Mouse (Mus musculus) WW6 (cell line): ENCODE measurements at regions not wholly inside any gene's neighbourhood (a gene's known extent, or its start where the extent isn't known, plus 50 kb on each side); places are given as distances from the start of the nearest gene placed in this dataset.

Experiments used
- DNase-seq: peaks from one replicate; pipeline ENCODE4 v3.0.0-alpha.2; 2013; ENCODE audit warnings: low read depth, low spot score

- DNase-seq: no peak
Measured at GRCm38 (mm10) chr2:50942741-50943140, 206.2 kb downstream of the Rnd3 start.

- no peak for DNase-seq
Measured at GRCm38 (mm10) chr2:50932936-50933335, 216.0 kb downstream of the Rnd3 start.

DNA sequence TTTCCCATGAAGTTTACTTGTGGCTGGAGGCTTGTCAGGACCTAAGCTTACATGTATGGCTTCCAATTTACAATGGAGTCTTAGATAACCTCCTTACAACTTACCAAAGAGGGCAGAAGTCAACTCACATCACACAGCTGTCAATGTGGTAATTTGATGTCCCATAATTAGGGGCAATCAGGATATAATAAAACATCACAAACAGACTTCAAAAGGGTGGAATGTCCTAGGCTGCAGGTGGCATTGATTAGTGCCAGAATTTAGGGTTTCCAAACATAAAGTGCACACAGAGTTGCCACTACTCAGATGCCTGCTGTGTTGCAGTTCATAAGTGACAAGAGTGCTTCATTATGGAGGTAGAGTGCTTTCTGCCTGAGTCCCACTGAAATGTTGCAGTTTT lies 227.9 kb downstream of the Rnd3 start:
- no peak for DNase-seq

GRCm38 (mm10) chr2:50916323-50917221 lies 232.3 kb downstream of the Rnd3 start:
- no peak for DNase-seq

- no peak for DNase-seq
Measured at GRCm38 (mm10) chr2:50915149-50915548, 233.8 kb downstream of the Rnd3 start.

DNA sequence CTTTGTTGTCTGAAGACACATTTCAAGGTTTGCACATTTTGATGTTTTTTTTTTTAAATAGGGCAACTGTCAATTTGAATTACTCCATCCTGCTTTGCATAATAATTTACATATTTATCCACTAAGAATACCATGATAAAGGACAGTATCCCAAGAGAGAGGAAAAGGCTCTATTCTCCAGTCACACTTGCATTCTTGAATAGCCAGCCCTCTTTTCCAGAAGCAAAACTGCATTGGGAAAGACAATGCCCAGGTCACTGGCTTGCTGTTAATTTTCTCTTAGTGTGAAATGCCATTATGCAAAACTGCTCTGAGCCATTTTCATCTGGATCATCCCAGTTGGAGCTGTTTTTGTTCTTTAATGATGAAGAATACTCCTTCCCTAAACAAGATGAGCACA lies 234.7 kb downstream of the Rnd3 start:
- no peak for DNase-seq

- DNase-seq: no peak
Measured at GRCm38 (mm10) chr2:50908762-50909161, 240.1 kb downstream of the Rnd3 start.

GRCm38 (mm10) chr2:50902701-50903100 lies 246.2 kb downstream of the Rnd3 start:
- no peak for DNase-seq

GRCm38 (mm10) chr2:50902220-50902619 lies 246.7 kb downstream of the Rnd3 start:
- no peak for DNase-seq

GRCm38 (mm10) chr2:50888992-50889391 lies 259.9 kb downstream of the Rnd3 start:
- no peak for DNase-seq

- no peak for DNase-seq
Measured at GRCm38 (mm10) chr2:50887954-50888353, 261.0 kb downstream of the Rnd3 start.

GRCm38 (mm10) chr2:50885924-50886315 lies 263.0 kb downstream of the Rnd3 start:
- DNase-seq: no peak

- no peak for DNase-seq
Measured at GRCm38 (mm10) chr2:50885280-50885923, 263.5 kb downstream of the Rnd3 start.

- no peak for DNase-seq
Measured at GRCm38 (mm10) chr2:50881514-50882038, 267.3 kb downstream of the Rnd3 start.

DNA sequence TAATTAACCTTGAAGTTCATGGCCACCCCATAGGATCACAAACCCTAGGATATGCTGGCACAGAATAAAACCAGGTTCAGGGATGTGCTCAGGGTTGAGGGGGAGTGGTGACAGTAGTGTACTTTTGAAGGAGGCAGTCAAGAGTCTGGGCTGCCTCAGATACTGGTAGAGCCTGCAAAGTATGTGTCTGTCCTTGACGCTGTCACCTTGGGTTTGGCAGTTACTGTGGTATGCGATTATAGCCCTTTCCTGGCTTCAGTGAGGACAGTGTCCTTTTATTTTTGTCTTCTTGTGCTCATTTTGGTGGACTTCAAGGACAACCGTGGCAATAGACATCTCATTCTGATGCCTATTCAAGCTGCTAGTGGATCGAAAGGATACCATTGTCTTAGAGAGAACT lies 268.1 kb downstream of the Rnd3 start:
- DNase-seq: no peak

DNA sequence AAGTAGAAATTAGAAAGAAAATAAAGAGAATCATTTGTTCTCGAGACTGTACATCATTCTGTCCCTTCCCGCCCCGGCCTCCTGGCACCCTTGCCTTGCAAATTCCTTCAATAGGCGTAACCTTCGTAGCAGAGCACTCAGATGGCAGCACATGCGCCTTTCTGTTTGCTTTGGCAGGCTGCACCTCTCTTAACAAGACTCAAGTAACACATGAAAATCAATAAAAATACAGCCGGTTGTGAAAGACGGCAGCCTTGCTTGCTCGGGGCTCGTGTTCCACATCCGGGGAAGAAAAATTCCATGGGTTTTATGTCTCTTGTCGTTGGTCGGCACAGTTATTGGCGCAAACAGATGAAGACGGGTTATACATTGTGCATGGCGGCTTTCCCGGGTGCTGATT lies 271.2 kb downstream of the Rnd3 start:
- DNase-seq: no peak

DNA sequence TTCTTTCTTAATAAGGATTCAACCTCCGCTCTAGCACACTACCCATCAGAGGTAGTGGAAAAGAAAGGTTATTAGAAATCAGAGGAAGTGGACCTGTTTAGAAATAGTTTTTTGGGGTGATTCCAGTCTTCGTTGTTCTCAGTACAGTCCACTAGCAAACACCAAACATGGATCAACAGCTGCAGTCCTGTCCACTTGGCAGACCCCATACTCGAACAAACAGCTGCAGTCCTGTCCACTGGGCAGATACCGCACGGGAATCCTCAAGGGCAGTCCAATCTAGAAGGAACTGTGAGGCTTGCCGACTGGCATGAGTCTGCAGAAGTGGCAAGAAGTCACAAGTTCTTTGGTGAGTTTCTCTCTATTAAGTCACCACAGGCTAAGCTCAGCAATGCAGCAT lies 273.8 kb downstream of the Rnd3 start:
- DNase-seq: no peak

- DNase-seq: no peak
Measured at GRCm38 (mm10) chr2:50853538-50854244, 295.2 kb downstream of the Rnd3 start.

DNA sequence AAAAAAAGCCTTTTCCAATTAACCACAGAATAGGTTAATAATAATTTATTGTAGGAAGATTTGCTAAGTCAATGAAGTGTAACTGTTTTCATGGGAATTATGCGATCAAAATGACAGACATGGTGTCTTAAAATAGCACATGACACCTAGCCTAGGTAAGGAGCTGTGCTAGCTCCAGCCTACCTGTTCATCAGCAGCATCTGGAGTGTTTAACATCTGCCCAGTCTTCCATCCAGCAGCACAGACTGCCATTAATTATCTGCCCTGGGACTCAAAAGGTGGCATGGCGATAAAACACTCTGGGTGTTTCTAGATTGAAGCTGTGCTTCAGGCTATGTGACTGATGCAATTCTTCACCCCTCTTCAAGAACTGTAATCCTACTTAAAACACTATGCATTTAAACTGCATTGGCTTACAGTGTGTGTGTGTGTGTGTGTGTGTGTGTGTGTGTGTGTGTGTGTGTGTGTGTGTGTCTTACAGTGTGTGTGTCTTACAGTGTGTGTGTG lies 296.4 kb downstream of the Rnd3 start:
- DNase-seq: no peak

- no peak for DNase-seq
Measured at GRCm38 (mm10) chr2:50850071-50850470, 298.8 kb downstream of the Rnd3 start.

DNA sequence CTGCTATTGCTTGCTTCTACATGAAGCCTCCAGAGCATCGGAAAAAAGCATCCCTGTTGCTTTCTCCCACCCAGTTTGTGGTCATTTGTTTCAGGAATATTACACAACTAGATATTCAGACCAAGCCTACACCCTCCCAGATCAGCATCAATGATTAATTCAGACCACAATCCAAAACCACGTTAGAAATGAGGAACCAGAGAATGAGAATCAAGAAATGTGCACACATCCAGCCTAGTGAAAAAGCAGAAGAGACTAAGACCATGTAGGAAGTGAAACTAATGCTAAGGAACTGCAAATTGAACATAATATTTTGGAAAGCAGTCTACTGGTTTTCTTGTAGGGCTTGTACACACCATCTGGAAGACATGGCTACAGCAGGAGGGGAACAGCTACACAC lies 307.0 kb downstream of the Rnd3 start:
- DNase-seq: no peak
